Mouse (Mus musculus): ENCODE results near the gene Olfr314. TPM values are rescaled to one million over a fixed set of nuclear protein-coding genes. Genes with fewer than 3 reads are reported as not detected.
"Not testable (repeated sequence)": the region's sequence is repeated elsewhere in the genome, so short reads cannot be mapped to it uniquely, and the experiment has no call there.

Gene Olfr314
- polyA plus RNA-seq, 1 experiment from 2014 or later, result not detected

DNA sequence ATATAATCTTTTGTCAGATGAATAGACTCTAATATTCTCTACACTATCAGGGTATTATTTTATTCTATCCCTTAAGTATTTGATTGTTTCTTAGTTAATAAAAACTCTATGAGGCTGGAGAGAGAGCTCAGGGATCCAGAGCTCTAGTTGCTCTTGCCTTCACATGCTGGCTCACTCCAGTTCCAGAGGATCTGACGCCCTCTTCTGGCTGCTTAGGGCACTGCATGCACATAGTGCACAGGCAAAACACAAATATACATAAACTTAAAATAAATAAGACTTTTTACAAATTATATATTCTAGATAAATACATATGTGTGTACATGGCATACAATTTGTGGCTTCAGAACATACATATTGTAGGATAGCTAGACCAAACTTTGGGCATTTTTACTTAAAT, 29.2 kb downstream of the Olfr314 start:
- H3K27ac ChIP-seq (ENCODE audit: low read length), result no peak overlapping the region
- no peak for ATAC-seq (ENCODE audit: insufficient read depth, low FRiP score)
- no peaks in the 10 kb centered on the region for H3K27me3 ChIP-seq (ENCODE audit: control insufficient read depth, insufficient read depth, low read length)
- H3K9ac ChIP-seq (ENCODE audit: low read length), result no peak overlapping the region
- no peaks in the 10 kb centered on the region for H3K36me3 ChIP-seq (ENCODE audit: control insufficient read depth, insufficient read depth, low read length)
- H3K9me3 ChIP-seq (replicated peaks; ENCODE audit: control insufficient read depth, low read length), result no peaks in the 10 kb centered on the region
- H3K4me2 ChIP-seq (ENCODE audit: low read depth, low read length), result no peak overlapping the region
- H3K4me1 ChIP-seq (ENCODE audit: control insufficient read depth, insufficient read depth, low read length), result no peaks in the 10 kb centered on the region
- H3K4me3 ChIP-seq (replicated peaks; ENCODE audit: low read length), result no peak overlapping the region
- 3% methylated on average over 1 of the region's 1 CpGs for WGBS

- H3K4me3 ChIP-seq (replicated peaks; ENCODE audit: low read length); H3K4me1 ChIP-seq (ENCODE audit: control insufficient read depth, insufficient read depth, low read length); H3K4me2 ChIP-seq (ENCODE audit: low read depth, low read length); ATAC-seq (ENCODE audit: insufficient read depth, low FRiP score); H3K9me3 ChIP-seq (replicated peaks; ENCODE audit: control insufficient read depth, low read length); H3K27ac ChIP-seq (ENCODE audit: low read length); H3K9ac ChIP-seq (ENCODE audit: low read length); H3K27me3 ChIP-seq (ENCODE audit: control insufficient read depth, insufficient read depth, low read length); H3K36me3 ChIP-seq (ENCODE audit: control insufficient read depth, insufficient read depth, low read length): not testable (repeated sequence)
- 56% methylated on average over 1 of the region's 1 CpGs for WGBS
Measured at GRCm38 (mm10) chr11:58814700-58815099, 31.9 kb downstream of the Olfr314 start, which contains the start of gene Olfr313. Gene Olfr313, plus strand, starts transcription at chr11:58815000.

DNA sequence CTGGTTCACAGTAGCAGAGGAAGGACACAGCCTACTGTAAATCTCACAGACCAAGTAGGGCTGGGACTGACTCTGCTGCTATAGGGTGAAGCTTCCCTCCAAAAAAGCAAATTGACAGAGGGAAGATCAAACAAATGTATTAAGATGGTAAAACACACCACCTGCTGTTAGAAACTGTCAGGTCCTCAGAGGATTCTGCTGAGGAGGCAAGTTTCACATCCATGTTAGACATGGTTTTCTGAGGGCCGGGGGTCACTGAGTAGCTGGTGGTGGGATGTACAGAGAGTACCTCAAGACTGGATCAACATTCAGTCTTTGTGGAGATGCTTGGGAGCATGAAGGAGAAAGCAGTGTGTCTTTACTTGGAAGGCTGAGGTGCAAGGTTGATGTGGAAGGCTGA, 32.9 kb downstream of the Olfr314 start:
- 81% methylated on average over 1 of the region's 1 CpGs for WGBS
- Histone ChIP-seq H3K4me3 (replicated peaks; ENCODE audit: low read length) (no peak overlapping the region), H3K4me1 (ENCODE audit: control insufficient read depth, insufficient read depth, low read length) (no peaks in the 10 kb centered on the region), H3K9me3 (replicated peaks; ENCODE audit: control insufficient read depth, low read length) (no peaks in the 10 kb centered on the region), H3K27me3 (ENCODE audit: control insufficient read depth, insufficient read depth, low read length) (no peaks in the 10 kb centered on the region), H3K27ac (ENCODE audit: low read length) (no peak overlapping the region), H3K9ac (ENCODE audit: low read length) (no peak overlapping the region), H3K4me2 (ENCODE audit: low read depth, low read length) (no peak overlapping the region), H3K36me3 (ENCODE audit: control insufficient read depth, insufficient read depth, low read length) (no peaks in the 10 kb centered on the region)
- no peak for ATAC-seq (ENCODE audit: insufficient read depth, low FRiP score)

DNA sequence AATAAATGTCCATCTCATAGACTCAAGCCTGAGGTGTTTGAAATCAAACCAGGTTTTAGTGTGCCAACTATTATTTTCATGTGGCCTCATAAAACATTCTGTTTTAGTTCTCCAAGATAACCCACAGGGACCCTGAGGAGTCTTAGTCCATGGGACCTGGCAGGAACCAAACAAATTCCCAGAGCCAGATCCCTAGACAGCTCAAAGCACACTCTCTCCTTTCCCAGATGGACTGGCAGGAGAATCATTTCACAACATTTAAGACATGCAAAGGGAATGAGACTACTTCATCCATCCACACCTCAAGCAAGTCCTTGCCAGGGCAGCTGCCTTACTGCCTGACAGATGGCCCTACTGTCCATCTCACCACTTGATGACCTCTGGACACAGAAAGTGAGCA, 46.2 kb downstream of the Olfr314 start, which contains the start of gene Olfr312:
Olfr312 (plus strand) TSS at position 301 of the 400 bp plus-strand sequence.
- not testable (repeated sequence) for H3K27ac ChIP-seq (ENCODE audit: low read length); H3K4me2 ChIP-seq (ENCODE audit: low read depth, low read length); H3K36me3 ChIP-seq (ENCODE audit: control insufficient read depth, insufficient read depth, low read length); H3K9ac ChIP-seq (ENCODE audit: low read length); H3K27me3 ChIP-seq (ENCODE audit: control insufficient read depth, insufficient read depth, low read length); H3K4me3 ChIP-seq (replicated peaks; ENCODE audit: low read length); H3K4me1 ChIP-seq (ENCODE audit: control insufficient read depth, insufficient read depth, low read length); H3K9me3 ChIP-seq (replicated peaks; ENCODE audit: control insufficient read depth, low read length); ATAC-seq (ENCODE audit: insufficient read depth, low FRiP score)

DNA sequence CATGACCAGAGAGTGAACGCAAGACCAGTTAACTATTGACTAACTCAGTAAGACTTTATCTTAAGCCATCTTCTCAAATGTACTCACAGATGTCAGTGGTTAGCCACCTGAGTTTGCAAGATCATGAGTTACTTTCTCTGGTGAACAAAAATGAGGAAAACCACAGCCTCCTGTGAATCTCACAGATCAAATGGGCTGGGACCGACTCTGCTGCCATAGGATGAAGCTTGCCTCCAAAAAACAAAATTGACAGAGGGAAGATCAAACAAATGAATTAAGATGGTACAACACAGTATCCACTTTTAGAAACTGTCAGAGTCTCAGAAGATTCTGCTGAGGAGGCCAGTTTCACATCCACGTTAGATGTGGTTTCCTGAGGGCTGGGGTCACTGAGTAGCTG, 47.0 kb downstream of the Olfr314 start:
- ATAC-seq (ENCODE audit: insufficient read depth, low FRiP score), result no peak
- no peaks in the 10 kb centered on the region for H3K36me3 ChIP-seq (ENCODE audit: control insufficient read depth, insufficient read depth, low read length)
- no peaks in the 10 kb centered on the region for H3K4me1 ChIP-seq (ENCODE audit: control insufficient read depth, insufficient read depth, low read length)
- no peak overlapping the region for H3K27ac ChIP-seq (ENCODE audit: low read length)
- H3K27me3 ChIP-seq (ENCODE audit: control insufficient read depth, insufficient read depth, low read length), result no peaks in the 10 kb centered on the region
- no peak overlapping the region for H3K9ac ChIP-seq (ENCODE audit: low read length)
- 79% methylated on average over 3 of the region's 3 CpGs for WGBS
- H3K9me3 ChIP-seq (replicated peaks; ENCODE audit: control insufficient read depth, low read length), result no peaks in the 10 kb centered on the region
- H3K4me2 ChIP-seq (ENCODE audit: low read depth, low read length), result no peak overlapping the region
- no peak overlapping the region for H3K4me3 ChIP-seq (replicated peaks; ENCODE audit: low read length)

GRCm38 (mm10) chr11:58832541-58832940, 49.8 kb downstream of the Olfr314 start:
- H3K9ac ChIP-seq (ENCODE audit: low read length); H3K4me2 ChIP-seq (ENCODE audit: low read depth, low read length); H3K36me3 ChIP-seq (ENCODE audit: control insufficient read depth, insufficient read depth, low read length); H3K9me3 ChIP-seq (replicated peaks; ENCODE audit: control insufficient read depth, low read length); H3K4me3 ChIP-seq (replicated peaks; ENCODE audit: low read length); H3K27me3 ChIP-seq (ENCODE audit: control insufficient read depth, insufficient read depth, low read length); H3K4me1 ChIP-seq (ENCODE audit: control insufficient read depth, insufficient read depth, low read length); ATAC-seq (ENCODE audit: insufficient read depth, low FRiP score); H3K27ac ChIP-seq (ENCODE audit: low read length): not testable (repeated sequence)
- 62% methylated on average over 3 of the region's 3 CpGs for WGBS

Other genes with a start within 250 kb of the Olfr314 start
- not detected in 2 replicates for gene Olfr330, start 248.1 kb upstream of the Olfr314 start, polyA plus RNA-seq (2015; fragmentation: Nextera tagmentation; extraction: Ambion mirVana)
- gene Olfr329-ps, start 236.5 kb upstream of the Olfr314 start, polyA plus RNA-seq (2015; fragmentation: Nextera tagmentation; extraction: Ambion mirVana), result not detected in 2 replicates
- not detected in 2 replicates for gene Olfr328, start 227.3 kb upstream of the Olfr314 start, polyA plus RNA-seq (2015; fragmentation: Nextera tagmentation; extraction: Ambion mirVana)
- gene Olfr224, start 212.4 kb upstream of the Olfr314 start, polyA plus RNA-seq (2015; fragmentation: Nextera tagmentation; extraction: Ambion mirVana), result not detected in 2 replicates
- not detected in 2 replicates for gene Olfr325, start 205.2 kb upstream of the Olfr314 start, polyA plus RNA-seq (2015; fragmentation: Nextera tagmentation; extraction: Ambion mirVana)
- not detected in 2 replicates for gene Olfr324, start 187.8 kb upstream of the Olfr314 start, polyA plus RNA-seq (2015; fragmentation: Nextera tagmentation; extraction: Ambion mirVana)
- 4.2 and 15.4 TPM in 2 replicates for gene 2210407C18Rik, start 166.9 kb upstream of the Olfr314 start, polyA plus RNA-seq (2015; fragmentation: Nextera tagmentation; extraction: Ambion mirVana)
- 0.17 TPM in 1 of 2 replicates, not detected in the other for gene Olfr323, start 152.5 kb upstream of the Olfr314 start, polyA plus RNA-seq (2015; fragmentation: Nextera tagmentation; extraction: Ambion mirVana)
- gene Trim58, start 142.5 kb upstream of the Olfr314 start, polyA plus RNA-seq (2015; fragmentation: Nextera tagmentation; extraction: Ambion mirVana), result 0.66 and 0.67 TPM in 2 replicates
- gene Olfr322, start 124.2 kb upstream of the Olfr314 start, polyA plus RNA-seq (2015; fragmentation: Nextera tagmentation; extraction: Ambion mirVana), result not detected in 2 replicates
- not detected in 2 replicates for gene Olfr320, start 101.9 kb upstream of the Olfr314 start, polyA plus RNA-seq (2015; fragmentation: Nextera tagmentation; extraction: Ambion mirVana)
- not detected in 2 replicates for gene Olfr319, start 83.8 kb upstream of the Olfr314 start, polyA plus RNA-seq (2015; fragmentation: Nextera tagmentation; extraction: Ambion mirVana)
- gene Olfr318, start 58.9 kb upstream of the Olfr314 start, polyA plus RNA-seq (2015; fragmentation: Nextera tagmentation; extraction: Ambion mirVana), result not detected in 2 replicates
- gene Olfr317, start 43.7 kb upstream of the Olfr314 start, polyA plus RNA-seq (2015; fragmentation: Nextera tagmentation; extraction: Ambion mirVana), result not detected in 2 replicates
- not detected in 2 replicates for gene Olfr316, start 30.2 kb upstream of the Olfr314 start, polyA plus RNA-seq (2015; fragmentation: Nextera tagmentation; extraction: Ambion mirVana)
- gene Olfr315, start 9.8 kb upstream of the Olfr314 start, polyA plus RNA-seq (2015; fragmentation: Nextera tagmentation; extraction: Ambion mirVana), result not detected in 2 replicates
- gene Fam183b, start 19.0 kb downstream of the Olfr314 start, polyA plus RNA-seq (2015; fragmentation: Nextera tagmentation; extraction: Ambion mirVana), result 5.2 and 5.4 TPM in 2 replicates
- gene Olfr313, start 32.0 kb downstream of the Olfr314 start, polyA plus RNA-seq (2015; fragmentation: Nextera tagmentation; extraction: Ambion mirVana), result not detected in 2 replicates
- not detected in 2 replicates for gene Olfr312, start 46.3 kb downstream of the Olfr314 start, polyA plus RNA-seq (2015; fragmentation: Nextera tagmentation; extraction: Ambion mirVana)
- not detected in 2 replicates for gene Olfr311, start 56.3 kb downstream of the Olfr314 start, polyA plus RNA-seq (2015; fragmentation: Nextera tagmentation; extraction: Ambion mirVana)
- 9.5 TPM in 2 replicates for gene Gm12258, start 64.2 kb downstream of the Olfr314 start, polyA plus RNA-seq (2015; fragmentation: Nextera tagmentation; extraction: Ambion mirVana)
- 5.9 and 7.7 TPM in 2 replicates for gene 2810021J22Rik, start 84.3 kb downstream of the Olfr314 start, polyA plus RNA-seq (2015; fragmentation: Nextera tagmentation; extraction: Ambion mirVana)
- gene Zfp39, start 121.3 kb downstream of the Olfr314 start, polyA plus RNA-seq (2015; fragmentation: Nextera tagmentation; extraction: Ambion mirVana), result 4.7 and 5.4 TPM in 2 replicates
- 0.72 and 0.80 TPM in 2 replicates for gene Btnl10, start 135.0 kb downstream of the Olfr314 start, polyA plus RNA-seq (2015; fragmentation: Nextera tagmentation; extraction: Ambion mirVana)
- 113 TPM in 2 replicates for gene Rnf187, start 156.0 kb downstream of the Olfr314 start, polyA plus RNA-seq (2015; fragmentation: Nextera tagmentation; extraction: Ambion mirVana)
- gene Hist3h2ba, start 166.0 kb downstream of the Olfr314 start, polyA plus RNA-seq (2015; fragmentation: Nextera tagmentation; extraction: Ambion mirVana), result 44.0 and 50.7 TPM in 2 replicates
- 28.1 and 33.0 TPM in 2 replicates for gene Hist3h2a, start 171.7 kb downstream of the Olfr314 start, polyA plus RNA-seq (2015; fragmentation: Nextera tagmentation; extraction: Ambion mirVana)
- 0.17 and 0.27 TPM in 2 replicates for gene Trim17, start 171.7 kb downstream of the Olfr314 start, polyA plus RNA-seq (2015; fragmentation: Nextera tagmentation; extraction: Ambion mirVana)
- 20.5 and 20.8 TPM in 2 replicates for gene Trim11, start 195.1 kb downstream of the Olfr314 start, polyA plus RNA-seq (2015; fragmentation: Nextera tagmentation; extraction: Ambion mirVana)